12 mouse cellular contexts compared by ENCODE assay signal in the genomic region with DNA sequence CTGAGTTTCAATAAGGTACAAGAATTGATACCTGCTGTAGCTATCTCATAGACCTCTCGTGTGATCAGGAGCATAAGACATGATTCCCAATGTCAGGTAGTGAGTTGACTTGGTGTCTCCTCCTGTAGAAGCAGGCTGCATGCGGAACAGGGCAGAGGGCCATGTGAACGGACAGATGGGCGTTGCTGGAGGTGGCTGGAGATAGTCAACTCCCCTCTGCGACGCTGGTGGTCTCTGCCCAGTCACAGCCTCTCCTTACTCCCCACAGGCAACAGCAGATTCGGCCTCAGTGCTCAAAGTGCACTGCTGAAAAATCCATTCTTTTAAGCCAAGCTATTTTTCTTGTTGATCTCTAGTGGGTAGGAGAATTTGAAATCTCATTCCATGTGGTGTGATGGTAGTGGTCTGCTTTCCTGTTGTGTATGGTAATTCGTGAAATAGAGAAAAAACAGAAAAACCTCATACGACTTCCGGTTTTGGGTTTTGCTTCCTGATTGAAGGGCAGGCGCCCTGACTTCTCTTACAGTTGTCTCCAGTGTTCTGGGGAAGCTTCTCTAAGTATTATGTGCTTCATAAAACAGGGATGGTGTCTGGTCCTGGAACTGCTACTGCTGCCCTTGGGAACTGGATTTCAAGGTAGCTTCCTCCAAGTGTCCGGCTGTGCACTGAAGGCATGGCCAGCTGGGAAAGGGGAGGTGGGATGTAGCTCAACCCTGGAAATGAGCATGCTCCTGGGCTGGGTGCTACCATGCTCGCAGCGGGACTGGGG. TPM values are rescaled to one million over a fixed set of nuclear protein-coding genes. Genes with fewer than 3 reads are reported as not detected.
A peak's percentile ranks its signal among the peaks of the same experiment; 100 is the strongest.
DNase-seq lines count a peak whose midpoint lies in the region; ATAC-seq and TF ChIP-seq lines count a peak whose summit lies in the region.
"Had no signal": no experiment of that assay in that cellular context is flagged by ENCODE, and none has a peak within 500 bp of the region (broad histone marks: within the 10 kb centered on the region; RNA-seq: fewer than 3 reads in every experiment).

A gene (plus strand): TSS at position 479 of the 769 bp plus-strand sequence.

- H3K4me1 ChIP-seq in lung, adult 2 months (ENCODE audit: control insufficient read depth, insufficient read depth, low read length): no peaks in the 10 kb centered on the region
- H3K4me1 ChIP-seq in CH12.LX (ENCODE audit: control insufficient read depth in 1 of 2, insufficient read depth in 2 of 2): peaks cover 22 to 45% of the 10 kb centered on the region in 2 experiments
- H3K4me1 ChIP-seq in small intestine, adult 2 months (ENCODE audit: control insufficient read depth, insufficient read depth, insufficient read length, low read length): no peaks in the 10 kb centered on the region

- in situ Hi-C loops in CH12.LX (cut with MboI; ENCODE audit: low pct_ligation_motif_present, low pct_unique_long_range_greater_than_20kb, low sequenced_read_pairs): no loop called here

- intact Hi-C loops in gastrocnemius, postnatal 14 days (cut with DNase I; ENCODE audit: low total_unique reads): no loop called here

- no peak for DNase-seq in lung, adult 2 months
- no peak for DNase-seq in lung, adult 18-20 months
- peak; percentile 69 for DNase-seq in CH12.LX (ENCODE audit: extremely low read depth)
- DNase-seq in gastrocnemius, postnatal 14 days: no peak
- no peak for DNase-seq in cerebellum, adult 18-20 months
- DNase-seq: adrenal gland, postnatal 36 days; layer of hippocampus, adult 9-11 months had no signal

- WGBS in lung, adult 2 months: 71% methylated on average over 14 of the region's 14 CpGs
- WGBS in small intestine, adult 2 months: 74% methylated on average over 14 of the region's 14 CpGs

- peak; percentile 62 for ATAC-seq in inflammation-experienced regulatory T-cells, adult 6 months
- ATAC-seq in frontal cortex, adult (ENCODE audit: low TSS enrichment): no peak

- no peak for TF ChIP-seq EP300 in CH12.LX (IDR thresholded peaks at IDR 0.05; ENCODE audit: low read length)

- dilution Hi-C loops in CH12.LX (cut with MboI; ENCODE audit: extremely low pct_ligation_motif_present, extremely low pct_unique_long_range_greater_than_20kb, low sequenced_read_pairs): no loop called here

- peaks cover 0 to 11% of the 10 kb centered on the region in 2 experiments for H3K36me3 ChIP-seq in CH12.LX (replicated peaks in 1 of 2; ENCODE audit: control insufficient read depth in 1 of 2, insufficient read depth in 1 of 2, low read length in 1 of 2)
- H3K36me3 ChIP-seq in small intestine, adult 2 months (ENCODE audit: control insufficient read depth, insufficient read depth, low read length): no peaks in the 10 kb centered on the region
- H3K36me3 ChIP-seq: G1E had no signal

- H3K9me3 ChIP-seq in CH12.LX (replicated peaks; ENCODE audit: low read length): no peaks in the 10 kb centered on the region

- no peaks in the 10 kb centered on the region for H3K27me3 ChIP-seq in CH12.LX (replicated peaks)
- no peaks in the 10 kb centered on the region for H3K27me3 ChIP-seq in small intestine, adult 2 months (ENCODE audit: control insufficient read depth, insufficient read depth, low read length)

- H3K4me3 ChIP-seq in lung, adult 2 months (replicated peaks; ENCODE audit: extremely low read depth, low read depth, low read length): peak within 1 kb of the TSS; percentile 63
- H3K4me3 ChIP-seq in CH12.LX (replicated peaks in 1 of 3; ENCODE audit: low read depth in 2 of 3, low read length in 2 of 3, poor library complexity in 1 of 3): peak within 1 kb of the TSS; percentile 78 to 98 (median 78)
- H3K4me3 ChIP-seq in small intestine, adult 2 months (ENCODE audit: low read depth, low read length): peak within 1 kb of the TSS; percentile 57

- peak within 1 kb of the TSS; percentile 95 for H3K9ac ChIP-seq in CH12.LX (ENCODE audit: insufficient read depth, low read depth)

- no peak for TF ChIP-seq RAD21 in CH12.LX (IDR thresholded peaks at IDR 0.05; ENCODE audit: low read depth, low read length)

- H3K4me2 ChIP-seq in CH12.LX (ENCODE audit: insufficient read depth, low read depth, poor library complexity, severe bottlenecking): peak within 1 kb of the TSS; percentile 88

- TF ChIP-seq POLR2A in lung, adult 2 months (IDR thresholded peaks at IDR 0.05; ENCODE audit: borderline replicate concordance, extremely low read depth, low read depth, low read length): no peak
- peak; percentile 80 for TF ChIP-seq POLR2A in CH12.LX (IDR thresholded peaks at IDR 0.05; ENCODE audit: low read depth, low read length)
- no peak for TF ChIP-seq POLR2A in small intestine, adult 2 months (IDR thresholded peaks at IDR 0.05; ENCODE audit: low read depth, low read length)

- H3K79me2 ChIP-seq in CH12.LX (replicated peaks; ENCODE audit: control insufficient read depth, extremely low read depth, insufficient read depth, poor library complexity, severe bottlenecking): peaks cover 30% of the 10 kb centered on the region

- no peak for TF ChIP-seq CTCF in lung, adult 2 months (IDR thresholded peaks at IDR 0.05; ENCODE audit: insufficient read depth, low read length)
- no peak for TF ChIP-seq CTCF in CH12.LX (conservative IDR thresholded peaks at IDR 0.05 in 1 of 2, IDR thresholded peaks at IDR 0.05 in 1 of 2; ENCODE audit: low read depth in 2 of 2, low read length in 2 of 2)
- no peak for TF ChIP-seq CTCF in small intestine, adult 2 months (IDR thresholded peaks at IDR 0.05; ENCODE audit: extremely low read depth, insufficient read length, insufficient replicate concordance, low read depth, low read length)

- H3K27ac ChIP-seq in CH12.LX (ENCODE audit: insufficient read depth, low read depth): peak within 1 kb of the TSS; percentile 93
- peak within 1 kb of the TSS; percentile 82 for H3K27ac ChIP-seq in small intestine, adult 2 months (ENCODE audit: insufficient read depth, low read depth, low read length)

TF ChIP-seq in CH12.LX, 34 proteins besides CTCF, POLR2A, EP300 and RAD21:
- TF ChIP-seq JUND (conservative IDR thresholded peaks at IDR 0.05; ENCODE audit: low read depth, low read length): no peak; the same call in 1 of the 2 replicates
- 0 out of 2 replicates have a peak, but pooled peaks have one; percentile 25 for TF ChIP-seq KAT2A (IDR thresholded peaks at IDR 0.05; ENCODE audit: insufficient replicate concordance, low read length)
- TF ChIP-seq MAZ (IDR thresholded peaks at IDR 0.05; ENCODE audit: low read depth, low read length): 0 out of 2 replicates have a peak, but pooled peaks have one; percentile 40
- TF ChIP-seq E2F4 (IDR thresholded peaks at IDR 0.05; ENCODE audit: insufficient replicate concordance, low read depth, low read length): no peak
- TF ChIP-seq BHLHE40 (IDR thresholded peaks at IDR 0.05; ENCODE audit: low read depth, low read length): no peak; the same call in 1 of the 2 replicates
- peak; percentile 81 for TF ChIP-seq ZNF384 (IDR thresholded peaks at IDR 0.05; ENCODE audit: low read depth, low read length)
- peak; percentile 26; the same call in 1 of the 2 replicates for TF ChIP-seq MAX (IDR thresholded peaks at IDR 0.05; ENCODE audit: low read length)
- peak; percentile 74 for TF ChIP-seq TCF12 (IDR thresholded peaks at IDR 0.05; ENCODE audit: low read depth, low read length)
- 0 out of 2 replicates have a peak, but pooled peaks have one; percentile 49 for TF ChIP-seq ZMIZ1 (IDR thresholded peaks at IDR 0.05; ENCODE audit: low read depth, low read length)
- peak; percentile 89; the same call in 1 of the 2 replicates for TF ChIP-seq SIN3A (IDR thresholded peaks at IDR 0.05; ENCODE audit: low read length)
- TF ChIP-seq MAFK (IDR thresholded peaks at IDR 0.05; ENCODE audit: insufficient replicate concordance, low read length): no peak
- TF ChIP-seq USF1 (IDR thresholded peaks at IDR 0.05; ENCODE audit: low read depth, low read length): no peak
- peak; percentile 29; the same call in 1 of the 2 replicates for TF ChIP-seq MEF2A (IDR thresholded peaks at IDR 0.05; ENCODE audit: borderline replicate concordance, low read depth, low read length)
- TF ChIP-seq TBP (conservative IDR thresholded peaks at IDR 0.05; ENCODE audit: low read depth, low read length): peak; percentile 90
- TF ChIP-seq HCFC1 (IDR thresholded peaks at IDR 0.05; ENCODE audit: low read depth, low read length): peak; percentile 67
- peak; percentile 79; the same call in 1 of the 2 replicates for TF ChIP-seq MYC (IDR thresholded peaks at IDR 0.05; ENCODE audit: low read depth, low read length)
- TF ChIP-seq NRF1 (IDR thresholded peaks at IDR 0.05; ENCODE audit: low read depth, low read length): peak; percentile 70
- peak; percentile 69 for TF ChIP-seq MXI1 (IDR thresholded peaks at IDR 0.05; ENCODE audit: low read depth, low read length)
- peak; percentile 90 for TF ChIP-seq ELF1 (IDR thresholded peaks at IDR 0.05; ENCODE audit: low read depth, low read length)
- TF ChIP-seq NELFE (IDR thresholded peaks at IDR 0.05; ENCODE audit: low read depth, low read length): peak; percentile 74
- TF ChIP-seq IRF4 (IDR thresholded peaks at IDR 0.05; ENCODE audit: low read depth, low read length): peak; percentile 60; the same call in 1 of the 2 replicates

RNA-seq across cellular contexts. Expression of the gene that starts here (rescaled TPM):
- polyA plus RNA-seq in lung, adult 2 months (2012; rRNA removed): 9.2 and 14.4 TPM in 2 replicates
- total RNA-seq in CH12.LX (2012; rRNA removed) (65.0 and 96.4 TPM in 2 replicates), CH12.LX (2014; rRNA removed) (218 and 231 TPM in 2 replicates)
- polyA plus RNA-seq in CH12.LX (2012; ENCODE audit: insufficient read length, low read depth): 80.3 and 87.6 TPM in 2 replicates
- polyA plus RNA-seq in inflammation-experienced regulatory T-cells, adult 6 months (2017; shearing (Covaris generic)): 1,000 to 10,000 TPM in 1 of 3 experiments, 100 to 1,000 TPM in 2; 432 to 1,060 (median 516) TPM
- 3.9 and 5.6 TPM in 2 replicates for polyA plus RNA-seq in small intestine, adult 2 months (2012; rRNA removed)
- total RNA-seq in gastrocnemius, postnatal 14 days (2021): 1 to 10 TPM in 1 of 2 experiments, under 1 TPM in 1; 0.75 to 1.1 TPM
- total RNA-seq: G1E had no signal
- polyA plus RNA-seq: forebrain, embryonic 11.5 days; G1E had no signal

Comparison
In these comparisons a context has a peak if more than half of its experiments do, and no peak if none do; other contexts are left out.
1. RNA of the gene that starts here (total RNA-seq): 65.0 to 231 TPM in CH12.LX; 0.75 to 1.1 TPM in gastrocnemius, postnatal 14 days; every median in the first group is over 10 times any median in the second.
2. Peak in every context shown above with its lines, with median percentiles within 50 percentile points of each other: H3K4me3 ChIP-seq.